Mouse (Mus musculus) skeletal muscle tissue, adult 2 months (tissue): ENCODE results near the gene Lime1.

Experiments
- DNase-seq: peaks from one replicate; pipeline ENCODE4 v3.0.0-alpha.2; 2012; ENCODE audit warnings: low read depth, low spot score

Gene Lime1

GRCm38 (mm10) chr2:181379778-181380177 lies at the start of gene Lime1:
Gene Lime1 (plus strand): TSS chr2:181380078.
- no peak for DNase-seq

GRCm38 (mm10) chr2:181332542-181332941 lies 47.3 kb upstream of the Lime1 start:
- no peak for DNase-seq

- DNase-seq: peak; percentile 28
These were observed 45.9 kb upstream of the Lime1 start for GRCm38 (mm10) chr2:181334023-181334422.

GRCm38 (mm10) chr2:181340426-181340825 lies 39.5 kb upstream of the Lime1 start:
- DNase-seq: no peak

- DNase-seq: no peak
These were observed 37.1 kb upstream of the Lime1 start for GRCm38 (mm10) chr2:181342766-181343165.

- no peak for DNase-seq
These were observed 23.1 kb upstream of the Lime1 start for GRCm38 (mm10) chr2:181356780-181357179.

GRCm38 (mm10) chr2:181363946-181364345 lies 15.9 kb upstream of the Lime1 start:
- no peak for DNase-seq

- no peak for DNase-seq
These were observed 15.4 kb upstream of the Lime1 start for GRCm38 (mm10) chr2:181364487-181364859.

GRCm38 (mm10) chr2:181364860-181365596 lies 14.8 kb upstream of the Lime1 start, which contains the start of the genes Zgpat and Arfrp1:
Gene Zgpat (plus strand): TSS chr2:181364928.
Gene Arfrp1 (minus strand): TSS chr2:181365404.
- DNase-seq: peak; percentile 86

GRCm38 (mm10) chr2:181365655-181366075 lies 14.2 kb upstream of the Lime1 start:
- DNase-seq: no peak

GRCm38 (mm10) chr2:181370001-181370400 lies 9.9 kb upstream of the Lime1 start:
- DNase-seq: no peak

GRCm38 (mm10) chr2:181375787-181376186 lies 4.1 kb upstream of the Lime1 start:
- no peak for DNase-seq

- DNase-seq: no peak
These were observed 2.6 kb upstream of the Lime1 start for GRCm38 (mm10) chr2:181377230-181377629.

GRCm38 (mm10) chr2:181378701-181379100 lies 1.2 kb upstream of the Lime1 start:
- DNase-seq: no peak

GRCm38 (mm10) chr2:181380251-181380650 lies 373 bp downstream of the Lime1 start:
- no peak for DNase-seq

GRCm38 (mm10) chr2:181381107-181381506 lies 1.2 kb downstream of the Lime1 start:
- no peak for DNase-seq

- no peak for DNase-seq
These were observed 1.9 kb downstream of the Lime1 start for GRCm38 (mm10) chr2:181381631-181382306.

GRCm38 (mm10) chr2:181384463-181384862 lies 4.6 kb downstream of the Lime1 start:
- no peak for DNase-seq

GRCm38 (mm10) chr2:181384919-181385391 lies 5.1 kb downstream of the Lime1 start:
- DNase-seq: peak; percentile 84

- DNase-seq: peak; percentile 61
These were observed 6.0 kb downstream of the Lime1 start for GRCm38 (mm10) chr2:181385885-181386284.

- no peak for DNase-seq
These were observed 6.9 kb downstream of the Lime1 start for GRCm38 (mm10) chr2:181386663-181387210.

GRCm38 (mm10) chr2:181390136-181390870 lies 10.4 kb downstream of the Lime1 start:
- no peak for DNase-seq
